Mouse (Mus musculus): ENCODE measurements around the gene Trim30d.
"Not testable (repeated sequence)": the region's sequence is repeated elsewhere in the genome, so short reads cannot be mapped to it uniquely, and the experiment has no call there.

Gene Trim30d

GRCm38 (mm10) chr7:104507421-104508065, at the start of gene Trim30d:
Gene Trim30d (minus strand): TSS chr7:104507849.
- DNase-seq: not testable (repeated sequence)

GRCm38 (mm10) chr7:104552700-104553099, 45.1 kb upstream of the Trim30d start:
- DNase-seq: no peak

GRCm38 (mm10) chr7:104549833-104550232, 42.2 kb upstream of the Trim30d start, which contains the start of gene Olfr651:
Gene Olfr651 (plus strand): TSS chr7:104550133.
- no peak for DNase-seq

GRCm38 (mm10) chr7:104501589-104502371, 5.9 kb downstream of the Trim30d start:
- no peak for DNase-seq

- DNase-seq: not testable (repeated sequence)
Measured at GRCm38 (mm10) chr7:104501186-104501585, 6.5 kb downstream of the Trim30d start.

- not testable (repeated sequence) for DNase-seq
Measured at GRCm38 (mm10) chr7:104499464-104499863, 8.2 kb downstream of the Trim30d start.

- DNase-seq: peak; percentile 15
Measured at GRCm38 (mm10) chr7:104465065-104465744, 42.4 kb downstream of the Trim30d start, which contains the start of gene Trim30a. Gene Trim30a (minus strand): TSS chr7:104465193.

GRCm38 (mm10) chr7:104445961-104446645, 61.5 kb downstream of the Trim30d start:
- DNase-seq: peak; percentile 32

Data from lung, postnatal 10 days (tissue).